Mouse (Mus musculus) stomach, embryonic 14.5 days (tissue): ENCODE results near the gene Nup107. TPM values are rescaled to one million over a fixed set of nuclear protein-coding genes. Genes with fewer than 3 reads are reported as not detected.

Experiments
- ATAC-seq: fragments of 200-750 bp; cut with Nextera tagmentation; 2 replicates; pipeline ENCODE4 v1.8.0; 2017; ENCODE audit warnings: low read depth, moderate TSS enrichment; ENCODE audit not compliant: insufficient number of reproducible peaks, insufficient read depth, low FRiP score
- H3K27ac ChIP-seq: fragments of 300-500 bp; sonication (generic); 2 replicates; pipeline ENCODE4 v1.5.1; 2014; ENCODE audit warnings: mild to moderate bottlenecking, low read length, moderate library complexity, mixed read lengths
- H3K27me3 ChIP-seq: fragments of 300-500 bp; sonication (generic); 2 replicates; pipeline ENCODE4 v1.6.1; 2014; ENCODE audit warnings: low read length, control low read depth, mixed read lengths; ENCODE audit not compliant: control insufficient read depth, insufficient read depth
- H3K36me3 ChIP-seq: fragments of 300-500 bp; sonication (generic); 2 replicates; pipeline ENCODE4 v1.6.1; 2014; ENCODE audit warnings: mild to moderate bottlenecking, control low read depth, low read length, moderate library complexity, mixed read lengths; ENCODE audit not compliant: control insufficient read depth, insufficient read depth
- H3K4me1 ChIP-seq: fragments of 300-500 bp; sonication (generic); 2 replicates; pipeline ENCODE4 v1.6.1; 2014; ENCODE audit warnings: low read length, control low read depth, mixed read lengths; ENCODE audit not compliant: control insufficient read depth, insufficient read depth
- H3K4me2 ChIP-seq: fragments of 300-500 bp; sonication (generic); replicated peaks from 2 replicates; pipeline ENCODE4 v1.6.1; 2014; ENCODE audit warnings: low read depth, low read length, control low read depth
- H3K4me3 ChIP-seq: fragments of 300-500 bp; sonication (generic); 2 replicates; pipeline ENCODE4 v1.5.1; 2014; ENCODE audit warnings: low read depth, low read length, control low read depth
- H3K9ac ChIP-seq: fragments of 300-500 bp; sonication (generic); replicated peaks from 2 replicates; pipeline ENCODE4 v1.6.1; 2014; ENCODE audit warnings: low read depth, mild to moderate bottlenecking, control low read depth, low read length, moderate library complexity, mixed read lengths
- H3K9me3 ChIP-seq: fragments of 300-500 bp; sonication (generic); 2 replicates; pipeline ENCODE4 v1.6.1; 2016; ENCODE audit warnings: low read depth, low read length, control low read depth; ENCODE audit not compliant: control insufficient read depth
- WGBS: fragments of 180-500 bp; shearing (Covaris S2); extraction: QIAGEN DNeasy Blood & Tissue Kit; methylation state at CpG from one replicate; pipeline ENCODE4 v1.1.7; 2014; 5-methylcytosine and 5-hydroxymethylcytosine counted together
- polyA plus RNA-seq: library from polyadenylated mRNA; unstranded; fragments of >200 nt; fragmentation: Nextera tagmentation; extraction: Ambion mirVana; gene quantifications from 2 replicates; pipeline ENCODE4 v1.2.1, GENCODE M21; 2014

The Nup107 gene
- polyA plus RNA-seq, 1 experiment from 2014 or later: 61.7 TPM

DNA sequence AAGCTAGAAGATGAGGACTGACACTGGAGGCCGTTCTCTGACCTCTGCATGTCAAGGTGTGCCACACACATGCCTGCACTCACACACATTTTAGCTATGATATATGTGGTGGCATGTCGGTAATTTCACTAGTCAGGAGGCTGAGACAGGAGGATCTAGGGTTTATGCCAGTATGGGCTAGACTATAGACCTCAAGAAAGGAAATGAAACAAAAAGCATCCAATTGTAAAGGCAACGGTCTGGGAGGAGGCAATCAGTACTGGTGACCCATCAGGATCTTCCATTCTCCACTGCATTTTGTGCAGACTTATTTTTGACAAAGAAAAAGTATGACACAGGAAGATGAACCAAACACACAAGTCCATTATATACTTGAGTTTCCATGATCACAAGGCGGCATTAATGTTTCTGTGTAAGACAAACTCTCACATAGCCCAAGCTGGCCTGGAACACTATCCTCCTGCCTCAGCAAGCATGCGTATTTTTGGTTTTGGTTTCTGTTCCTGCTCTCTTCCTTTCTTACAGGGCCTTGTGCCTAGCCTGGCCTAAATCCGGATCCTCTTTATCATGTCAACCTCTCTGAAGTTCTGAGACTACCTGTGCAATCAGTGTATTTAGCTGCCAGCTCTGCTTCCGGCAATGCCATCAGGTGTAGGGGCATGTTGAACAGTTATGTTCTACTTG, 37.1 kb upstream of the Nup107 start:
- no peaks in the 10 kb centered on the region for H3K9me3 ChIP-seq
- no peak overlapping the region for H3K4me2 ChIP-seq
- H3K36me3 ChIP-seq: no peaks in the 10 kb centered on the region; the same call in 1 of the 2 replicates
- H3K4me3 ChIP-seq: no peak overlapping the region
- no peaks in the 10 kb centered on the region for H3K27me3 ChIP-seq
- ATAC-seq: no peak
- H3K9ac ChIP-seq: no peak overlapping the region
- H3K27ac ChIP-seq: no peak overlapping the region
- H3K4me1 ChIP-seq: peaks cover 8% of the 10 kb centered on the region; the same call in 1 of the 2 replicates
- WGBS: 93% methylated on average over 7 of the region's 7 CpGs

DNA sequence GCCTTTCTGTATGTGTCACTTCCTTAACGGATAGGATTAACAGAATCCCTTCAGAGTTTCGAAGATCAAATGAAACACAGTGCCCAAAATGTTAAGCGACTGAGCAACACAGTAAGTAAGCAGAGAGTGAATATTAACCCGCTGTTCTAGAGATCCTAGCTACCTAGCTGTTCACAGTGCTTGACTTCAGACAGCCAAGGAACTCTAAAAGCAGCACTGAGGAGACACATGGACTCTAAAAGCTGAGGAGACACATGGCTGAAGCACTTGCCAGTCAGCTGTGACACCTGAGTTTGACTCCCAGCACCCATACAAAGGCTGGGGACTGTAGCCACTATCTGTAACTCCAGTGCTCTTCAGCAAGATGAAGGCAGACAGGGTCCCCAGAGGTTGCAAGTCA, 36.5 kb upstream of the Nup107 start:
- WGBS: 69% methylated on average over 4 of the region's 4 CpGs
- ATAC-seq: no peak
- Histone ChIP-seq H3K27ac (no peak overlapping the region), H3K9me3 (no peaks in the 10 kb centered on the region), H3K36me3 (peaks cover 2% of the 10 kb centered on the region; the same call in 1 of the 2 replicates), H3K4me1 (peaks cover 8% of the 10 kb centered on the region; the same call in 1 of the 2 replicates), H3K9ac (no peak overlapping the region), H3K4me2 (no peak overlapping the region), H3K4me3 (no peak overlapping the region), H3K27me3 (no peaks in the 10 kb centered on the region)

DNA sequence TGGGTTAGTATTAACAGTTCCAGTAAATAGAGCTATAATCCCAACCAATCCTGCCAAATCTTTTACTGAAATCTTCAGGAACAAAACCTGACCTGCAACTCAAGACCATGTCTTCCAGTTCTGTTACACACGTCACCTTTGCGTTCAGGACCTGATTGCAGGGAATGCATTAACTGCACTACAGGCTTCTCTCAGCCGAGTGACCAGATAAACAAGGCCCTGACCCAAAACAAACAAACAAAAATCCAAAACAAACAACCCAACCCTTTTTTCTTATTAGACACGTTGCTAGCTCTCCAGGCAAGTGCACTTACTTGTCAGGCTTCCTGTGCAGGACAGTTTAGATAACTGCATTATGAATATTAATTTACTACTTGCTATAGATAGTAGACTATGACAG, 36.0 kb upstream of the Nup107 start:
- WGBS: 56% methylated on average over 4 of the region's 4 CpGs
- Histone ChIP-seq H3K4me2 (no peak overlapping the region), H3K4me1 (peaks cover 8% of the 10 kb centered on the region; the same call in 1 of the 2 replicates), H3K9ac (no peak overlapping the region), H3K27ac (no peak overlapping the region), H3K9me3 (no peaks in the 10 kb centered on the region), H3K36me3 (peaks cover 3% of the 10 kb centered on the region; the same call in 1 of the 2 replicates), H3K4me3 (no peak overlapping the region), H3K27me3 (no peaks in the 10 kb centered on the region)
- ATAC-seq: no peak

DNA sequence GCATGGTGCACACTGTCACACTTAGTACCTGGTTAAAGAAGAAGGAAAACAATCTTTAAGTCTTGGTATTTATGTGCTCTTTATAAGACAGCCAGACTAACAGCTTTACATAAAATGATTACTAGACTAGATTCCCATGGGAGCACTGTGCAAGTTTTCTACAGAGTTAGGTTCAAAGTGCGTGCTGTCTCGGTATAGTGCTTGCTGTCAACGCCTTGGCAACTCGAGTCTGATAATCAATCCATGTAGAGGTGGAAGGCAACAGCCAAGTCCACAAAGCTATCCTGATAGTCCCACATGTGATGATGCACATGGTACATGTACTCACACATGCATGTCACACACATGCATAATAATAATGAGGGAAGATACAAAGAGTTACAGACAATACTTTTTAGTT, 32.1 kb upstream of the Nup107 start:
- Histone ChIP-seq H3K9ac (no peak overlapping the region), H3K4me2 (no peak overlapping the region), H3K9me3 (no peaks in the 10 kb centered on the region), H3K4me1 (peaks cover 8% of the 10 kb centered on the region; the same call in 1 of the 2 replicates), H3K27me3 (no peaks in the 10 kb centered on the region), H3K27ac (no peak overlapping the region), H3K36me3 (peaks cover 39% of the 10 kb centered on the region), H3K4me3 (no peak overlapping the region)
- no peak for ATAC-seq
- 75% methylated on average over 4 of the region's 4 CpGs for WGBS

DNA sequence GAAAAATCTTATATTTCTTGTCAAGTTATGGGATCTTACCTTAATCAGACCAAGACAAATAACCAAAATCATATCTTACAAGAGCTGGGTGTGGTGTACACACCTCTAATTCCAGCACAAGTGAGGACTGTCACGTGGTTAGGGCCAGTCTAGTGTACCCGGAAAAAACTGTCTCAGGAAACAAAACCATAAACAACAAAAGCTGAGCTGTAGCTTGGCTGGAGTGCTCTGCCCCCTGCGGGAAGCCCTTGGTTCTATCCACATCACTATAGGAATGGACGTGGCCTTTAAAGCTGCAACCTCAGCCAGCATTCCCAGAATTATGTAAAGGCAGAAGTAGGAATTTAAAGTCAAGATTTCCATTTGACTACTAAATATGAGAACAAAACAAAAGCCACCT, 31.6 kb upstream of the Nup107 start:
- ATAC-seq: no peak
- Histone ChIP-seq H3K9ac (no peak overlapping the region), H3K4me1 (peaks cover 5% of the 10 kb centered on the region; the same call in 1 of the 2 replicates), H3K4me3 (no peak overlapping the region), H3K4me2 (no peak overlapping the region), H3K9me3 (no peaks in the 10 kb centered on the region), H3K27me3 (no peaks in the 10 kb centered on the region), H3K27ac (no peak overlapping the region), H3K36me3 (peaks cover 42% of the 10 kb centered on the region)
- WGBS: 76% methylated on average over 4 of the region's 4 CpGs

DNA sequence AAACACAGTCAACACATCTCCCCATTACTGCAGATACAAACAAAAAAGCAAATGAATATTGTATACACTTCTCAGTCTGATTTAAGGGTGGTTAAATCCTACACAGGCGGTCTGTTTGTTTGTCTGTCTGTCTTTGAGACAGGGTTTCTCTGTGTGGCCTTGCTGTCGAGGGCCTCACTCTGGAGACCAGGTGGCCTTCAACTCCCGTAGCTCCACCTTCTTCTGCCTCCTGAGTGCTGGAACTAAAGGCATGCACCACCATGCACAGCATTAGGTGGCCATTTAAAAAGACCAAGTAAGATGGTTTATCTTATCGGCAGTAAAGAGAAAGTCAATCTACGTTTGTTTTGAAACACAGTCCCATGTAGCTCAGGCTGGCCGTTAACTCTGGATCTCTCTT, 30.8 kb upstream of the Nup107 start:
- Histone ChIP-seq H3K36me3 (peaks cover 47% of the 10 kb centered on the region), H3K9me3 (no peaks in the 10 kb centered on the region), H3K27me3 (no peaks in the 10 kb centered on the region), H3K4me2 (no peak overlapping the region), H3K4me1 (0 out of 2 replicates have a peak, but pooled peaks cover 3% of the 10 kb centered on the region), H3K27ac (no peak overlapping the region), H3K4me3 (no peak overlapping the region), H3K9ac (no peak overlapping the region)
- WGBS: 72% methylated on average over 6 of the region's 6 CpGs
- no peak for ATAC-seq

DNA sequence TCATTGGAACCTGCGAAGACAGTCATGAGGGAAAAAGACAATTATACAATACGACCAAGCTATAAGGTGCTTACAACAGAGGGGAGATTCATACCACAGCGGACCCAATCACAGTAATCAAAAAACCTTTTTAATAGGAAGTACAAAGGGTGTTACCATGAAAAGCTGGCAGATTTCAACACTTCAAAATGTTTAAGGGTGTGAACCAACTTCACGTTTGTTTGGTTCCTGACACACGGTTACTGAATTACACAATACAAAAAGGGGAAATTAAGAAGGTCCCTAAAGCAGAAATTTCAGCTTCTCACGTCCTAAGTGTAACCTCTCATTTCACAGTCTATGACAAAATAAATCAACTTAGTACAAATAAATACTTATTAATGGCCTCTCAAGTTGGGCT, 26.1 kb upstream of the Nup107 start:
- Histone ChIP-seq H3K9ac (no peak overlapping the region), H3K4me2 (no peak overlapping the region), H3K9me3 (no peaks in the 10 kb centered on the region), H3K27ac (no peak overlapping the region), H3K27me3 (no peaks in the 10 kb centered on the region), H3K36me3 (peaks cover 65% of the 10 kb centered on the region), H3K4me1 (no peaks in the 10 kb centered on the region), H3K4me3 (no peak overlapping the region)
- ATAC-seq: no peak
- 87% methylated on average over 6 of the region's 6 CpGs for WGBS

DNA sequence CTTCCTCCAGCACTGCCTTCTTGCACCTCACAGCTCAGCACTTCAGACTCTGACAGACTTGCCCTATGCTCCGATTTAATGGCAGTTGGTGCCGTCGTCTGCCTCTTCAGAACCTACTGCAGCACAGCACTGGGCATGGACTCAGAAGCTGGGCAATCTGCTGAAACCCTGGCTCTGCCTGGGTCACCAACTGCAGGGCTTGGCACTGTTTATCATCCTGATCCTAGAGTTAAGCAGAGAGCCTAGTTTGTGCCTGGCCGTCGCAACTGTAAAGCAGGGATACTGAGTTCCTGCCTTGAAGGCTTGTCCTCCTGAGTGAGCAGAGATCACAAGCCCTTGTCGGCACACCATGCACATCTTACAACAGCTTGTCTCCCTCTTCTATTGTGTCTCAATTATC, 24.2 kb upstream of the Nup107 start:
- no peak overlapping the region for H3K4me2 ChIP-seq
- no peaks in the 10 kb centered on the region for H3K9me3 ChIP-seq
- no peaks in the 10 kb centered on the region for H3K27me3 ChIP-seq
- no peak overlapping the region for H3K27ac ChIP-seq
- H3K36me3 ChIP-seq: peaks cover 56% of the 10 kb centered on the region
- 95% methylated on average over 6 of the region's 6 CpGs for WGBS
- no peak overlapping the region for H3K9ac ChIP-seq
- no peak overlapping the region for H3K4me3 ChIP-seq
- no peak for ATAC-seq
- no peaks in the 10 kb centered on the region for H3K4me1 ChIP-seq

DNA sequence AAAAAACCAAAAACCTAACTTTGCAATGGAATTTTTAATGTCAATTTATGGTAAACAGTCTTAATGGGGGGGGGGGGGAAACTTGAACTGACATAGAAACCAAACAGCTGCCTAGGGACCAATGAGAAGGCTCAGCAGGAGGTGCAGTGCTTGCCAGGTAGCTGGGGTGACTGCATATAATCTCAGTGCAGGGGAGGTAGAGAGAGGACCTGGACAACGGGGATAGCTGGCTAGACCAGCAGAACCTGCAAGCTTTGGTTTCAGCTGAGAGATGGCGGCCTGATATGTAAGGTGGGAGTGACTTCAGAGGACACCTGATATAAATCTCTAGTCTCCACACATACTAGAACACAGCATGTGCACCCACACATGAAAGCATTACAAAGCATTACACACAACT, 20.0 kb upstream of the Nup107 start:
- ATAC-seq: no peak
- Histone ChIP-seq H3K27me3 (no peaks in the 10 kb centered on the region), H3K4me3 (no peak overlapping the region), H3K4me1 (no peaks in the 10 kb centered on the region), H3K27ac (no peak overlapping the region), H3K36me3 (peaks cover 25% of the 10 kb centered on the region), H3K9ac (no peak overlapping the region), H3K9me3 (no peaks in the 10 kb centered on the region), H3K4me2 (no peak overlapping the region)
- WGBS: 90% methylated on average over 2 of the region's 2 CpGs
